Mouse (Mus musculus) bone marrow, adult 2 months (tissue): ENCODE data around the gene Tns4. TPM values are rescaled to one million over a fixed set of nuclear protein-coding genes. Genes with fewer than 3 reads are reported as not detected.

Experiments used
- H3K27ac ChIP-seq: fragments of 200-500 bp; 2 replicates; pipeline ENCODE4 v1.5.1; 2012; ENCODE audit warnings: low read depth, mild to moderate bottlenecking, control low read depth, inconsistent platforms, low read length; ENCODE audit not compliant: control insufficient read depth, poor library complexity, insufficient read depth
- H3K4me1 ChIP-seq: fragments of 200-500 bp; 2 replicates; pipeline ENCODE4 v1.6.1; 2011; ENCODE audit warnings: low read length; ENCODE audit not compliant: control insufficient read depth, insufficient read depth
- H3K4me3 ChIP-seq: fragments of 200-500 bp; replicated peaks from 2 replicates; pipeline ENCODE3; 2011; ENCODE audit warnings: mild to moderate bottlenecking, low read depth, low read length, control low read depth; ENCODE audit not compliant: control insufficient read depth
- CTCF ChIP-seq: fragments of 200-500 bp; IDR thresholded peaks from 2 replicates; pipeline ENCODE4 v1.5.1; 2011; ENCODE audit warnings: low read length, control low read depth; ENCODE audit not compliant: control insufficient read depth, insufficient read depth
- POLR2A ChIP-seq: fragments of 200-500 bp; IDR thresholded peaks from 2 replicates; pipeline ENCODE4 v1.6.1; 2011; ENCODE audit warnings: low read depth, mild to moderate bottlenecking, control low read depth, low read length, borderline replicate concordance; ENCODE audit not compliant: control insufficient read depth
- WGBS: fragments of 180-500 bp; shearing (Covaris S2); methylation state at CpG from one replicate; pipeline ENCODE4 v1.1.7; 2018; 5-methylcytosine and 5-hydroxymethylcytosine counted together
- polyA plus RNA-seq: library from polyadenylated mRNA; stranded (reverse); fragments of >200 nt; gene quantifications from 2 replicates; pipeline ENCODE4 v1.2.4, GENCODE M21; 2011; ENCODE audit warnings: low replicate concordance; ENCODE audit not compliant: missing spikeins, insufficient read depth, insufficient read length

Tns4 gene
- polyA plus RNA-seq, 1 experiment = not detected

- Histone ChIP-seq H3K4me1 (no peaks in the 10 kb centered on the region), H3K27ac (no peak overlapping the region), H3K4me3 (no peak overlapping the region)
- 30% methylated on average over 7 of the region's 7 CpGs for WGBS
- no peak for TF ChIP-seq CTCF
- no peak for TF ChIP-seq POLR2A
Measured at GRCm38 (mm10) chr11:99093740-99094139, 4.6 kb upstream of the Tns4 start.

DNA sequence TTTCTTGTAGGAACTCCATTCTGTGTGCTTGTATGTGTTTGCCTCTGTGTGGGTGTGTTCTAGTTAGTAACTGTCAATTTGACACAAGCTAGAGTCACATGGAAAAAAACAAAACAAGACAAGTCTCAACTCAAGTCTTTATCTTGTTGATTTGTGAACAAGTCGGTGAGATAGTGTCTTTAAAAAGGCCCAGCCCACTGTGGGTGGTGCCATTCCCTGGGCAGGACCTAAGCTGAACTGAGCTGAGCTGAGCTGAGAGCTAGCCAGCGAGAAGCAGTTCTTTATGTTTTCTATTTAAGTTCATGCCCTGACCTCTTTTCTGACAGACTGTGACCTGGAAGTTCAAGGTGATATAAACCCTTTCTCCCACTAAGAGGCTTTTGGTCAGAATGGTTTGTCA lies 2.6 kb upstream of the Tns4 start:
- TF ChIP-seq POLR2A (no peak), CTCF (no peak)
- H3K4me1 ChIP-seq = no peaks in the 10 kb centered on the region
- H3K27ac ChIP-seq = no peak overlapping the region
- WGBS = 65% methylated on average over 2 of the region's 2 CpGs
- no peak overlapping the region for H3K4me3 ChIP-seq

- TF ChIP-seq CTCF (no peak), POLR2A (no peak)
- H3K4me3 ChIP-seq = no peak overlapping the region
- WGBS = 58% methylated on average over 8 of the region's 8 CpGs
- no peaks in the 10 kb centered on the region for H3K4me1 ChIP-seq
- H3K27ac ChIP-seq = no peak overlapping the region
Measured at GRCm38 (mm10) chr11:99090391-99090790, 1.3 kb upstream of the Tns4 start.

DNA sequence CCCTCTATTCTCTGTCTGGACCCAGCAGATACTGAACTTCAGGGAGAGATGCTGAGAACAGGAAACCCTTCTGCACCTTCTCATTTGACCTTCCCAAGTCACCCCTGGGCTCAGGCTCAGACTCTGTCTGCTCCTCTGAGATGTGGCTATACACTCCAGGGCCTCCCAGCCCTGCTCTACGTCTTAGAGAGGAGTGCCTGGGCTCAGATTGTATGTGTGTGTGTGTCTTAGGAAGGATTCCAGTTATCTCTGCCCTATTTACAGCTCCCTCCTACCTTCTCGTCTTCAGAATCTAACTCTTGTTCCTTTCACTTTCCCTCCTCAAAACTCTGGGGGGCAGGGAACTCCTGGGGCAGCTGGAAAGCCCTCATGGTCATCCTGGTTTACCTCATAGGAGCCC lies 620 bp downstream of the Tns4 start:
- Histone ChIP-seq H3K27ac (no peak overlapping the region), H3K4me1 (no peaks in the 10 kb centered on the region), H3K4me3 (no peak overlapping the region)
- TF ChIP-seq CTCF (no peak), POLR2A (no peak)
- 64% methylated on average over 2 of the region's 2 CpGs for WGBS

GRCm38 (mm10) chr11:99084366-99084765 lies 4.7 kb downstream of the Tns4 start:
- TF ChIP-seq CTCF (no peak), POLR2A (no peak)
- H3K4me1 ChIP-seq = no peaks in the 10 kb centered on the region; the same call in 1 of the 2 replicates
- 88% methylated on average over 9 of the region's 9 CpGs for WGBS
- H3K4me3 ChIP-seq = no peak overlapping the region
- no peak overlapping the region for H3K27ac ChIP-seq

DNA sequence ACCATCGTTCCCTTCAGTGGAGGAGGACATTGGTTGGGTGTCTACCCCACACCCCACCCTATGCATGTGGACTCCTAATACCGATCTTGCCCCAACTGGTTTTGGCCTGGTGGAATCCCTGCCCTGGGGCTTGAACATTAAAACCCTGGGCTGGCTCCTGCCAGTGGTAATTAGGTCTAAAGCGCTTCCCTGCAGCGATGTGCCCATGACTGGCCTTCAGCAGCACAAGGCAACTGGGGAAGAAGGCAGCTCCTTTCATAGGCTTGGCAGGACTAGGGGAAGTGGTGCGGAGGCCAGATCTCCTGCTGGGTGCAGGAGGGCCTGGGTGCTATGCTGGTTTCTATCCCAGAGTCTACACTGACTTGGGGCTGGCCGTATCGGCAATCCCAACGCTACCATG lies 5.6 kb downstream of the Tns4 start:
- 84% methylated on average over 8 of the region's 8 CpGs for WGBS
- no peak for TF ChIP-seq POLR2A
- peak; percentile 4; the same call in 1 of the 2 replicates for TF ChIP-seq CTCF
- H3K4me3 ChIP-seq = no peak overlapping the region

DNA sequence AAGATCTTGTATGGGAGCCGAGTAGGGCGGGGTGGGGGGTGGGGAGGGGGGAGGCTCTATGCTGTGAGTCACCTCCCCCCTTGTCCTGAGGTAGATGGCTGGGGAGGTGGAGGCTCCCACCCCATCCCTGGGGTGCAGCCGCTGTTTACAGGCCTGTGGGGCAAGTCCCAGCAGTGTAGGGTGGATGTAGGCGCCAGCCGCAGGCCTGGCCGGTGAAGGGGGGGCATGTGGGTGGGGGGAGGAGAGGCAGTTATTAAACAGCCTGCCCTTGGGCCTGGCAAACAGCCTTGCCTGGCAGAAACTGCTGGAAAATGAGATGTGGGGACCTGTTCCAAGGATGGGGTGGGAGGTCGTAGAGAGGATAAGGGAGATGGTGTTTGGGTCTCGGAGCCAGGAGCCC lies 7.0 kb downstream of the Tns4 start:
- H3K4me1 ChIP-seq = no peaks in the 10 kb centered on the region; the same call in 1 of the 2 replicates
- TF ChIP-seq POLR2A = no peak
- no peak for TF ChIP-seq CTCF
- no peak overlapping the region for H3K4me3 ChIP-seq
- 41% methylated on average over 8 of the region's 8 CpGs for WGBS
- no peak overlapping the region for H3K27ac ChIP-seq

More for the DNA sequence above, 5.6 kb downstream of the Tns4 start:
- Histone ChIP-seq H3K27ac (no peak overlapping the region), H3K4me1 (no peaks in the 10 kb centered on the region; the same call in 1 of the 2 replicates)

DNA sequence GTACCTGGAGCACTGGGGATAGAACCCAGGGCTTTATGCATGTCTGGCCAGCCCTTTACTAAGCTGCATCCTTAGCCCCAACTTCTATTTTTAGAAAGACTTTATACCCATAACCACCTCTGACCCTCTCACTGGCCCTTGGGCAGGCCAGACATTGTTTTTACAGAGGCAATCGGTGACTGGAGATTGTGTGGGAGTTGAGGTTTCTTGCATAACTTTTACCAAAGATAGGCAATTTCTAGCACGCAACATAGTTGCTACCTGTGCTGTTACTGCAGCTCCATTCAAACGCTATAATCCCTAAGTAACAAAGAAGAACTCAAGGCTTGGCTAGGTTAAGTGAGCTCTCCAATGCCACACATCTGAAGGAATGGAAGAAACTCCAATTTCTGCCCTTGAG lies 7.5 kb downstream of the Tns4 start:
- 26% methylated on average over 3 of the region's 3 CpGs for WGBS
- Histone ChIP-seq H3K4me1 (no peaks in the 10 kb centered on the region; the same call in 1 of the 2 replicates), H3K27ac (no peak overlapping the region), H3K4me3 (no peak overlapping the region)
- TF ChIP-seq POLR2A (no peak), CTCF (no peak)

DNA sequence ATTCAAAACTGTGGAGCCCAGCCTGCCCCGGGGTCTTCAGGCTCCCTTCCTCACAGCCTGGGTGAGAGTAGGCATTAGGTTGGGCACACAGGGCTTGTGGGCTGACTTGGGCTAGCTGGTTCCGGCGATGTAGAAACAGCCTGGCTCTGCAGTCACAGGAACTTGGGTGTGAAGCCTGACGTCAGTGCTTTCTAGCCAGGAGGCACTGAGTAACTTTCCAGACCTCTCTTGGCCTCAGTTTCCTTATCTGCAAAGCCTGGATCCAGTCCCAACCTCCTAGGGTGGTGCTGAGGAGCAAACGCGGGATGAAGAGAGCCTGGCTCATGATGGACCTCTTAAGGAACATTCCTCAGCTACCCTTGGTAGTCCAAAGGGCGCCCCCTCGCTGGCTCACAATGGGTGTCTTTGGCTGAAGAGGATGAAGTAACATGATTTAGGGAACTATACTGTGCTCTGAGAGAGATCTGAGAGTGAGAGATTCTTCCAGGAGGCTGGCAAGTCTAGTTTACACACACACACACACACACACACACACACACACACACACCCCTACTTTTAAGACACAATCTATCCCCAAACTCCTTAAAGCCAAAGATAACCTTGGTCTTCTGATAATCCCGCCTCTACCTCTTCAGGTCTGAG lies 8.1 kb downstream of the Tns4 start:
- 62% methylated on average over 9 of the region's 9 CpGs for WGBS
- TF ChIP-seq POLR2A (no peak), CTCF (no peak)
- H3K27ac ChIP-seq = no peak overlapping the region
- H3K4me3 ChIP-seq = no peak overlapping the region
- H3K4me1 ChIP-seq = no peaks in the 10 kb centered on the region; the same call in 1 of the 2 replicates
